Mouse (Mus musculus) forebrain, embryonic 10.5 days (tissue): ENCODE results near the gene Clasp2. TPM values are rescaled to one million over a fixed set of nuclear protein-coding genes. Genes with fewer than 3 reads are reported as not detected.

ENCODE experiments used
- DNase-seq: peaks from one replicate; pipeline ENCODE4 v3.0.0-alpha.2; 2017; ENCODE audit warnings: low spot score; ENCODE audit errors: extremely low spot score
- H3K27ac ChIP-seq: fragments of 300-500 bp; sonication (generic); 2 replicates; pipeline ENCODE4 v1.5.1; 2016; ENCODE audit warnings: mild to moderate bottlenecking
- H3K27me3 ChIP-seq: fragments of 300-500 bp; sonication (generic); 2 replicates; pipeline ENCODE4 v1.6.1; 2016; ENCODE audit warnings: mild to moderate bottlenecking; ENCODE audit not compliant: poor library complexity, severe bottlenecking
- H3K36me3 ChIP-seq: fragments of 300-500 bp; sonication (generic); replicated peaks from 2 replicates; pipeline ENCODE4 v1.6.1; 2016; ENCODE audit warnings: mild to moderate bottlenecking, moderate library complexity
- H3K4me1 ChIP-seq: fragments of 300-500 bp; sonication (generic); 2 replicates; pipeline ENCODE4 v1.6.1; 2016
- H3K4me3 ChIP-seq: fragments of 300-500 bp; sonication (generic); 2 replicates; pipeline ENCODE4 v1.5.1; 2016; ENCODE audit warnings: mild to moderate bottlenecking, moderate library complexity
- H3K9me3 ChIP-seq: fragments of 300-500 bp; sonication (generic); 2 replicates; pipeline ENCODE4 v1.6.1; 2016; ENCODE audit warnings: mild to moderate bottlenecking, moderate library complexity
- WGBS: fragments of 180-500 bp; shearing (Covaris S2); methylation state at CpG from one replicate; pipeline ENCODE4 v1.1.7; 2016; 5-methylcytosine and 5-hydroxymethylcytosine counted together
- polyA plus RNA-seq: library from polyadenylated mRNA; unstranded; fragments of >200 nt; fragmentation: Nextera tagmentation; extraction: Ambion mirVana; gene quantifications from 2 replicates; pipeline ENCODE4 v1.2.1, GENCODE M21; 2016

The Clasp2 gene
- polyA plus RNA-seq, 1 experiment from 2014 or later, result 36.8 TPM

DNA sequence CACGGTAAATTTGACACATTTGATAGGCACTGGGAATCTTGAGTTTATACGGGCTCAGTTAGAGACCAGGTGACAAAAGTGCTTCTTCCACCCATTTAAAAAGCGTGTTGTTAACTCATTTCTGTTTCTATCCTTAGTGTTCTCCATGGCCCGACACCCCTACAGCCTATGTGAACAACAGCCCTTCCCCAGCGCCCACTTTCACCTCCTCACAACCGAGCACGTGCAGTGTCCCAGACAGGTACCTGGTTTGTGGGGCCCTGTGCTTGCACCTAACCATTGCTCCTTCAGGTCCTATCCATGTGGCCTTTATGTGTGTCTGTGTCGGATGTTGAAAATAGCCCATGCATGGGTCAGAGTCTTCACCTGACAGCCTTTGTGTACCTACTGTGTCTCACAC, 223.1 kb downstream of the Clasp2 start:
- Histone ChIP-seq H3K27ac (no peak overlapping the region), H3K4me1 (no peaks in the 10 kb centered on the region), H3K36me3 (peaks cover 100% of the 10 kb centered on the region), H3K9me3 (no peaks in the 10 kb centered on the region), H3K27me3 (no peaks in the 10 kb centered on the region), H3K4me3 (no peak overlapping the region)
- WGBS, result 92% methylated on average over 8 of the region's 8 CpGs
- DNase-seq, result no peak

GRCm38 (mm10) chr9:113966838-113967237, 225.6 kb downstream of the Clasp2 start:
- peaks cover 100% of the 10 kb centered on the region for H3K36me3 ChIP-seq
- no peaks in the 10 kb centered on the region for H3K4me1 ChIP-seq
- no peak overlapping the region for H3K4me3 ChIP-seq
- 93% methylated on average over 4 of the region's 4 CpGs for WGBS
- no peaks in the 10 kb centered on the region for H3K9me3 ChIP-seq
- H3K27me3 ChIP-seq, result no peaks in the 10 kb centered on the region
- DNase-seq, result no peak
- H3K27ac ChIP-seq, result no peak overlapping the region

DNA sequence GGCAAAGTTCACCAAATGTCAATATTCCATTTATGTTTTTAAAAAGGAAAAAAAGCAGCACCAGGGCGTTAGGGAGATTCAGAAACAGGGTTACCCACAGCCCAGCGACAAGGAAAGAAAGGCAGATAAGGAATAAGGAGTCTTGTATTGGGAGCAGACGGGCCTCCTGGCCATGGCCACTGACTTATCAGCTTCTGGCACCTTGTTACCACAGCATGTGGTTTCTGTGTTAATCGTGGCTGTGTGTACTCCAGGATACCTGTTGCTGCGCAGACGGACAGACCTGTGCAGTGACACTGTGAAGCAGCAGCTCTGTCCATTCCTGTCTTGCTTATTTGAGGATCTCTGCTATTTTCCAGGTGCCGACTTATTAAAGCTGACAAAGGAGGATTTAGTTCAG, 227.7 kb downstream of the Clasp2 start:
- no peaks in the 10 kb centered on the region for H3K9me3 ChIP-seq
- no peak overlapping the region for H3K27ac ChIP-seq
- WGBS, result 89% methylated on average over 7 of the region's 7 CpGs
- H3K4me1 ChIP-seq, result no peaks in the 10 kb centered on the region
- no peaks in the 10 kb centered on the region for H3K27me3 ChIP-seq
- no peak for DNase-seq
- H3K36me3 ChIP-seq, result peaks cover 98% of the 10 kb centered on the region
- H3K4me3 ChIP-seq, result no peak overlapping the region

Other genes starting within 250 kb of the Clasp2 start
- gene Pdcd6ip, start 33.2 kb upstream of the Clasp2 start, polyA plus RNA-seq, result 56.7 and 56.9 TPM in 2 replicates
- gene Ubp1, start 189.5 kb downstream of the Clasp2 start, polyA plus RNA-seq, result 35.4 and 39.1 TPM in 2 replicates